Mouse (Mus musculus): ENCODE results near the gene Mtfp1.

The Mtfp1 gene

GRCm38 (mm10) chr11:4083316-4084078, 11.7 kb downstream of the Mtfp1 start:
- in situ Hi-C loops (cut with MboI, MseI) = loop anchor here (5.0 kb wide), 1 partner anchor 41 kb away; no protein-coding TSS in a partner anchor

GRCm38 (mm10) chr11:4080219-4080618, 15.0 kb downstream of the Mtfp1 start:
- in situ Hi-C loops (cut with MboI, MseI) = loop anchor here (5.0 kb wide), 1 partner anchor 38 kb away; no protein-coding TSS in a partner anchor

DNA sequence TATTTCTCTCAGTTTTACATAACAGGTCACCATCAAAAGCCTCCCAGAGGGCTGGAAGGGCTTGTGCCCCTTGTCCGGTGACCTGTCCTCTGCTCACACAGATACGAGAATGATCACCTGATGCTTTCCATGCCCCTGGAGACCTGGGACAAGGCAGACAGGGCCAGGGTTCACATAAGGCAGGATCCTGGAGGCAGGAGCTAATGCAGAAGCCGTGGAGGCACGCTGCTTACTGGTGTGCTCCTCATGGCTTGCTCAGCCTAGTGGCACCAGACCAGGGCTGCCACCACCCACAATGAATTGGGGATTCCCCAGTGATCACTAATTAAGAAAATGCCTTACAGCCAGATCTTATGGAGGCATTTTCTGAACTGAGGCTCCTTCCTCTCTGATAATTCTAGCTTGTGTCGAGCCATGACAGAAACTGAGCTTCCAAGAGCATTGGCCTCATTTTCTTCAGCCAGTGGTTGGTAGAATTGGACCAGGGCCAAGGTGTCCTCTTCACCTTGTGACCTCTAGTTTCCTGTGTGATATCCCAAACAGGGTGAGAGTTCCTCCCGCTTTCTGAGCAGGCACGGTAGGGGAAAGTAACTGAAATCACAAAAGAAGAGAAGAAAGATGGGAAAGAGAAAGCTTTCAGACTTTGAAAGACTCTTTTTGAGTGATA, 16.8 kb downstream of the Mtfp1 start:
- in situ Hi-C loops (cut with MboI, MseI) = no loop called here

DNA sequence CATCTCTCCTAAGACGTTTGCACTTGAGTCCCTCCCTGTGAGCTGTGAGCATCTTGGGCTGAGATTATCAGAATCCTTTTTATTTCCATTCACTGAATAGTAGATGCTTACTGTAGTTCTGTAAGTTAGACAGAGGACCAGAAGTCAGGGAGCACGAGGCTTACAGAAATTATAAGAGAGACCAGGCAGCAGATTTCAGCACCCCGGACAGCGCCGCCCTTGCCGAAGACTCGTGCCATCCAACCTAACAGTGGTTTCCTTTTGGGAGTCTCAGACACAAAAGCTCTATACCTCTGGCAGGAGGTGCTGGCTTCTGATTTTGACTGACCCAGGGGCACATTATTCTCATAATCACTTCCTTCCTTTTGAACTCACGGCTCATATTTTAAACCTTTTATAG, 18.6 kb downstream of the Mtfp1 start:
- in situ Hi-C loops (cut with MboI, MseI) = no loop called here

GRCm38 (mm10) chr11:4069664-4070063, 25.6 kb downstream of the Mtfp1 start:
- in situ Hi-C loops (cut with MboI, MseI) = no loop called here

DNA sequence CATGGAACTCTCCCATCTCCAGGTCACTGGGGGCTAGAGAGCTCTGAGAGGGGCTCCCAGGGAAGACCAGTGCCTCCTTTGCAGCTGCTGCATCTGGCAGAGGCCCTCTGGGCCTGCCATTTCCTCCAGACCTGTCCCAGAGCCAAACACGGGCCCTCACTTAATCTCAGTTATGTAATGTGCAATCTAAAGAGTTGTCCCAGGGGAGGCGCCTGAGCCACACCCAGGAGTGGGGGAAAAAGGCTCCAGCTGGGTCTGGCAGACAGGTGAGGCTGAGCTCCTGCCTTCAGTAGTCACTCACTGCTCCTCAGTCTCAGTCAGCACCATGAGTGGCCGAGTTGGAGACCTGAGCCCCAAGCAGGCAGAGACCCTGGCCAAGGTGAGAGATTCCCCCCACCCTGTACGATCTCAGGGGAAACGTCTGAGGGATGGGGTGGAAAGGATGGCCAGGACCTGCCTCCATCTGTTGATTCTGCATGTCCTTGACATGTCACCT, 30.6 kb downstream of the Mtfp1 start, which contains the start of gene Sec14l3:
TSS of gene Sec14l3 (plus strand) at position 215 of the 496 bp plus-strand sequence.
- in situ Hi-C loops (cut with MboI, MseI) = no loop called here

GRCm38 (mm10) chr11:4062981-4063380, 32.3 kb downstream of the Mtfp1 start:
- in situ Hi-C loops (cut with MboI, MseI) = no loop called here

DNA sequence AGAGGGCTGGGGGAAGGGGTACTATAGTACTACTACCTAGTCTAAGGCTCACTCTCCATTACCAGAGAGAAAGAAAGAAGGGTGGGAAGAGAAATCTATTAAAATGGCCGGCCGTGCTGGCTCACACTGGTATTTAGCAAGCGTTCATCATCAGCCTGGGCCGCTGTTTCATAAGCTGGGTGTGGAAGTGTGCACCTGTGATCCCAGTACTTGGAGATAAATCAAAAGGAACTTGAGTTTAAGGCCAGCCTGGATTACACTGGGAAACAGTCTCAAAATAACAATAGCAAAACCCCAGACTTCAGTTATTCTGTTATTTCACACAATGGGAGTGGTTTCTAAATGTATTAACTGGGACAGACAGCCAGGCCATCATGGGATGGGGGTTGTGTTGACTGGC, 32.7 kb downstream of the Mtfp1 start:
- in situ Hi-C loops (cut with MboI, MseI) = no loop called here

DNA sequence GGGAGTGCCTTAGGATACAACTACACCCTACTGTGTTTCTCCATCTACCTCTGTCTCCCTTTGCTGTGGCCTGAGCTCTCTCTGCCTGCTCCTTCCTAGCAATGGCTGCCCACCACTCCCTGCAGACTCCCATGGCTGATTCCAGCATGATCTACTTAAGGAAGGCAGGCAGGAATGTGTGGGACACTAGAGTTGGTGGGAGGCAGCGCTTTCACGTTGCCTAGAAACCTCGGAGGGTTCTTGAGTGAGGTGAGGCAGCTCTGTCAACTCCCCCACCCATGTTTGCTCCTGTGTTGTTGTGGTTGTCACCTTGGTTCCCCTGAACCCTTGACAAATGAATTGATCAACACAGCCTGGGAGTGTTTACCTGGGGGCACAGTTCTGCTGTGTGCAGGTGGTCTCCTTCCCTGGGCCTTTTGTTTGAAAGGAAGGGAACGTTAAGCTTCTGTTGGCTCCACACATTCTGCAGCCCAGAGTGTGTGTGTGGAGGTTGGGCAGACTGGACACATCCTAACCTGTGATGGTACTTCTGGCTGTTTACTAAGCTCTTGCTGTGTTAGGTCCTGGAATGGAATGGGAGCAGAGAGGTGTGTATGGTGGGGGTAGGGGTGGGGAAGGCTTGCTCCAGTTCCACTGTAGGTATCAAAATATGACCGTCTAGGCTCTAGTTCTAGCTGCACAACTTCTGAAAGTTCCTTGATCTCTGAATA, 34.2 kb downstream of the Mtfp1 start:
- in situ Hi-C loops (cut with MboI, MseI) = no loop called here

GRCm38 (mm10) chr11:4053586-4053985, 41.7 kb downstream of the Mtfp1 start:
- in situ Hi-C loops (cut with MboI, MseI) = no loop called here

DNA sequence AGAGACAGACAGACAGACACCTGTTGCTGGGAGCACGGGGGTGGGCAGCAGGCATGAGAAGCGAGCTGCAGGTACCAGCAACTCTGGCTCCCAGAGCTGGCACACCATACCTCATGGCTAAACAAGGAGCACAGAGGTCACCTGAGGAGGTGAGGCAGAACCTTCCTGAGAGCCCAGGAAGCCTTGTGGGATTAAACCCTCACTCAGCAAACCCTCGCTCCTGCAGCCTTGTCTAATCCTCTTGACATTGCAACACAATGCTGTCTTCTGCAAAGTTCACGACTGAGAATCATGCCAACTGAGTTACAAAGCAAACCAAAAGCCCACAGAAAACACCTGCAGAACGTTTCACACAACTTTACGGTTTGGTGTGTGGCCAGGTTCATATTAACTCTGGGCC, 46.8 kb downstream of the Mtfp1 start:
- in situ Hi-C loops (cut with MboI, MseI) = no loop called here

DNA sequence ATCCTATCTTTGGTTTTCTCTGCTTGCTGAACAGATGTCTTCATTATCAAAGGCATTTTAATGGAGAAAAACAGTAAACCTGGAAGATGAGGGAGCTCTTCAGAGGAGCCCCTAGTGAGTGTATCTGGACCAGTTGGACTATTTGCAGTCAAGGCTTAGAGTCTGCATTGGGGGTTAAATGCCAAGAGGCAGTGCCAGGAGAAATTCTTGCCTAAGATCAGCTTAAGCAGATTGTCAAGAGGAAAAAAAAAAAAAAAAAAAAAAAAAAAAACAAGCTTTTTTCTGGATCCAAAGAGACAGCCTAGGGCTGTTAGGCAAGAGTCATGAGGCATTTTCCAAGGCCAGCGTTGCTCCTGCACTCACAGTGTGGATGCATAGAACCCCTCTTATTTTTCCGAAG, 47.5 kb downstream of the Mtfp1 start:
- in situ Hi-C loops (cut with MboI, MseI) = no loop called here

- in situ Hi-C loops (cut with MboI, MseI) = no loop called here
Measured at GRCm38 (mm10) chr11:4046526-4046925, 48.7 kb downstream of the Mtfp1 start.

- in situ Hi-C loops (cut with MboI, MseI) = loop anchor here (5.0 kb wide), 1 partner anchor 39 kb away; no protein-coding TSS in a partner anchor
Measured at GRCm38 (mm10) chr11:4043081-4043480, 52.2 kb downstream of the Mtfp1 start.
